Mouse (Mus musculus) 3T3-L1 (cell line): ENCODE results near the gene Slc39a11.

Source experiments
- DNase-seq: peaks from one replicate; pipeline ENCODE4 v3.0.0-alpha.2; 2015; ENCODE audit warnings: low read depth, low spot score

Gene Slc39a11

DNA sequence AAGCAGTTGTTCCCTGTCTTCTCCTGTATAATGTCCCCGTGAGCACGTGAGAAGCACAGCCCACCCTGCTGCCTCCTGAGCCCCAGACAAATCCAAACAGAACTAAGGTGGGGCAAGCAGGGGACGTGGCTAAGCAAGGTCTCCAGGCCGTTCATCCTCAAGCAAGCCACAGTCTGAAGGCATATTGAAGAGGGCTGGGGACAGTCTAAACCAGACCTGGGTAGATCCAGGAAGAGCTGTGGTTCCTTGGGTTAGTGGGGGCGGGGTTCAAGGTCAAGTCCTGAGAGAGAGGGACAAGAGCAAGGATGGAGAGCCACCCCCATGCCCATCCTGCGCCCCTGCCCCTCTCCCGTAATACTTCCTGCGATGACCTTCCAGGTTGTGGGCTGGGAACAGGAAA lies 452.3 kb downstream of the Slc39a11 start:
- no peak for DNase-seq

- DNase-seq, result no peak
Observed at GRCm38 (mm10) chr11:113196234-113197007, 453.5 kb downstream of the Slc39a11 start.
